23 mouse cellular contexts compared by ENCODE assay signal in the genomic region with DNA sequence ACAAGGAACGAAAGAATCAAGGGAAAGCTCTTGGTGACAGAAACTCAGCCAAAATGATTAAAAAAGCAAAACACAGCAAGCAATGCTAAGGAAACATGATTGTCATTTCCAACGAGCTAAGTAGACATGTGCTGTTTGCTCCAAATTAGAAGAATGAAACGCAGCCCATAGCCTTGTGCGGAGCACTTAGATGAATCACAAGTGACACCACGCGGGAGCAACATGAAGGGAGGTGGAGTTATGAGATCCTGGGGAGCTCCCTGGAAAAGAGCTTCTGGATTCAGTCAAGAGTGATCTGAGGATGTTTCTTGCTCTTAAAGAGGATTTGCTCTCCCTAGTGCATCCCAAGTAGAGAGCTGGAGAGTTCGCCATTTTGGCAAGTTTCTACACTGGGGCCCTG.
DNase-seq lines count a peak whose midpoint lies in the region; ATAC-seq and TF ChIP-seq lines count a peak whose summit lies in the region.
"Had no signal": no experiment of that assay in that cellular context is flagged by ENCODE, and none has a peak within 500 bp of the region (broad histone marks: within the 10 kb centered on the region; RNA-seq: fewer than 3 reads in every experiment).

No protein-coding gene starts in this region.

- H3K36me3 ChIP-seq in heart, embryonic 11.5 days (ENCODE audit: control insufficient read depth, insufficient read depth, low read length): no peaks in the 10 kb centered on the region
- H3K36me3 ChIP-seq in liver, postnatal 0 days (replicated peaks; ENCODE audit: insufficient read depth, low read length): no peaks in the 10 kb centered on the region
- H3K36me3 ChIP-seq: embryonic facial prominence, embryonic 15.5 days; heart, embryonic 12.5 days; hindbrain, embryonic 12.5 days; midbrain, embryonic 15.5 days had no signal

- intact Hi-C loops in left cerebral cortex, postnatal 14 days (cut with DNase I): no loop called here
- intact Hi-C loops in left cerebral cortex, postnatal 4 days (cut with DNase I): no loop called here

- peak; percentile 1 for DNase-seq in embryo, embryonic 11 days
- DNase-seq in embryo, embryonic 10.5 days (ENCODE audit: low spot score): no peak
- peak; percentile 2 to 3 for DNase-seq in heart, adult 18-20 months
- DNase-seq in left cerebral cortex, postnatal 14 days (ENCODE audit: low spot score in 2 of 2): peak; percentile 14 to 33
- no peak for DNase-seq in left cerebral cortex, postnatal 4 days
- DNase-seq in layer of hippocampus, adult 9-11 months: peak; percentile 34
- no peak for DNase-seq in liver, postnatal 0 days
- DNase-seq: adrenal gland, adult 8-10 months; cerebellum, adult 9-10 months; heart, postnatal 14 days; kidney, adult 8-10 months; kidney, postnatal 25 days; lung, adult 18-20 months; lung, postnatal 14 days; thymus, adult 18-20 months had no signal

- no peak for TF ChIP-seq CTCF in liver, postnatal 0 days (IDR thresholded peaks at IDR 0.05; ENCODE audit: low read depth)

- WGBS in heart, embryonic 11.5 days (ENCODE audit: insufficient replicate concordance): 74% methylated on average over 7 of the region's 7 CpGs
- 72% methylated on average over 7 of the region's 7 CpGs for WGBS in liver, postnatal 0 days (ENCODE audit: insufficient replicate concordance)

- TF ChIP-seq EP300 in liver, postnatal 0 days (IDR thresholded peaks at IDR 0.05; ENCODE audit: low read depth): no peak

- H3K9me3 ChIP-seq in heart, embryonic 11.5 days (replicated peaks; ENCODE audit: control insufficient read depth, low read length): no peaks in the 10 kb centered on the region
- no peaks in the 10 kb centered on the region for H3K9me3 ChIP-seq in liver, postnatal 0 days (ENCODE audit: low read length)
- H3K9me3 ChIP-seq: embryonic facial prominence, embryonic 15.5 days; heart, embryonic 12.5 days; hindbrain, embryonic 12.5 days; midbrain, embryonic 15.5 days had no signal

- no peak overlapping the region for H3K4me3 ChIP-seq in heart, embryonic 11.5 days (ENCODE audit: low read depth, low read length)
- H3K4me3 ChIP-seq in liver, postnatal 0 days (ENCODE audit: low read depth, low read length): no peak overlapping the region
- H3K4me3 ChIP-seq: embryonic facial prominence, embryonic 15.5 days; heart, embryonic 12.5 days; hindbrain, embryonic 12.5 days; midbrain, embryonic 15.5 days; myocyte had no signal

- no peaks in the 10 kb centered on the region for H3K4me1 ChIP-seq in heart, embryonic 11.5 days (ENCODE audit: control insufficient read depth, insufficient read depth, low read length)
- no peaks in the 10 kb centered on the region for H3K4me1 ChIP-seq in liver, postnatal 0 days (ENCODE audit: insufficient read depth)
- H3K4me1 ChIP-seq: heart, embryonic 12.5 days; hindbrain, embryonic 12.5 days; midbrain, embryonic 15.5 days had no signal

- no peak for ATAC-seq in heart, embryonic 11.5 days (replicated peaks; ENCODE audit: insufficient number of reproducible peaks, low FRiP score, low TSS enrichment)
- ATAC-seq in liver, postnatal 0 days: no peak
- ATAC-seq: CD4-positive, CD25-positive, alpha-beta regulatory T cell, adult 4 months; midbrain, embryonic 15.5 days; Patski had no signal

- no peak overlapping the region for H3K4me2 ChIP-seq in heart, embryonic 11.5 days
- no peak overlapping the region for H3K4me2 ChIP-seq in liver, postnatal 0 days (ENCODE audit: low read depth, low read length)
- H3K4me2 ChIP-seq: embryonic facial prominence, embryonic 15.5 days; heart, embryonic 12.5 days; hindbrain, embryonic 12.5 days; midbrain, embryonic 15.5 days had no signal

- H3K9ac ChIP-seq in heart, embryonic 11.5 days (ENCODE audit: low read depth, low read length): no peak overlapping the region
- H3K9ac ChIP-seq in liver, postnatal 0 days (replicated peaks): no peak overlapping the region
- H3K9ac ChIP-seq: embryonic facial prominence, embryonic 15.5 days; heart, embryonic 12.5 days; hindbrain, embryonic 12.5 days; midbrain, embryonic 15.5 days had no signal

- H3K27me3 ChIP-seq in heart, embryonic 11.5 days (ENCODE audit: control insufficient read depth, insufficient read depth, low read length): no peaks in the 10 kb centered on the region
- no peaks in the 10 kb centered on the region for H3K27me3 ChIP-seq in liver, postnatal 0 days (ENCODE audit: insufficient read depth, low read length)
- H3K27me3 ChIP-seq: embryonic facial prominence, embryonic 15.5 days; heart, embryonic 12.5 days; hindbrain, embryonic 12.5 days; midbrain, embryonic 15.5 days; Patski had no signal

- no peak overlapping the region for H3K27ac ChIP-seq in heart, embryonic 11.5 days (ENCODE audit: low read depth, low read length)
- no peak overlapping the region for H3K27ac ChIP-seq in liver, postnatal 0 days (ENCODE audit: low read depth)
- H3K27ac ChIP-seq: embryonic facial prominence, embryonic 15.5 days; hindbrain, embryonic 12.5 days; midbrain, embryonic 15.5 days had no signal

Comparison
In these comparisons a context has a peak if more than half of its experiments do, and no peak if none do; other contexts are left out.
1. DNase-seq: peak in embryo, embryonic 11 days (single experiment), heart, adult 18-20 months (2 of 2), left cerebral cortex, postnatal 14 days (2 of 2) and layer of hippocampus, adult 9-11 months (single experiment); none in embryo, embryonic 10.5 days (single experiment), left cerebral cortex, postnatal 4 days (single experiment) and liver, postnatal 0 days (single experiment).